Mouse (Mus musculus) lung, adult 2 months (tissue): ENCODE measurements around the gene Uts2r.

Source experiments
- CTCF ChIP-seq: fragments of 200-500 bp; IDR thresholded peaks from 2 replicates; pipeline ENCODE4 v1.5.1; 2011; ENCODE audit warnings: mild to moderate bottlenecking, low read length, control low read depth; ENCODE audit not compliant: insufficient read depth
- POLR2A ChIP-seq: fragments of 200-500 bp; IDR thresholded peaks from 2 replicates; pipeline ENCODE4 v1.6.1; 2011; ENCODE audit warnings: low read depth, mild to moderate bottlenecking, control low read depth, low read length, borderline replicate concordance; ENCODE audit errors: extremely low read depth

DNA sequence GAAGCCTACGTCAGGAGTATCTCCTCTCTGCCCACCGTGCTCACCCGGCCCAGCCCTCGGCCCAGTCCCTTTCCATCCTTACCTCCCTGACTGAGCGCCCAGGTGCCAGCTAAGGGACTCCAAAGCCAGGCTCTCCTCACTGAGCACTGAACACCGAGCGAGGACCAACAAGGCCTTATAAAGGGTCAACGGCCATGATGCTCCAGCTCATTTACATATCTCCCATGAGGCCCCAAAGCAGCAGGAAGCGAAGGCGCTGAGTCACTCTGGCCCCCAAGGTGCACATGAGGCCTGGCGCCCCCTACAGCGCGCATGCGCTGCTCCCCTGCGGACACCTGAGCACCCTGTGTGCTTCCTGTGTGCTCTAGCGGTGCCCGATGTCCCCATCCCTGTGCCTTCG lies 42.0 kb upstream of the Uts2r start:
- TF ChIP-seq CTCF (no peak), POLR2A (no peak)
